Mouse (Mus musculus) kidney, adult 18-20 months (tissue): Measurements from ENCODE around the gene Gm15013.
A peak's percentile ranks its signal among the peaks of the same experiment; 100 is the strongest.
"Not testable (repeated sequence)": the region's sequence is repeated elsewhere in the genome, so short reads cannot be mapped to it uniquely, and the experiment has no call there.

Experiments
- DNase-seq: peaks from one replicate; pipeline ENCODE4 v3.0.0; 2021

Gene Gm15013

GRCm38 (mm10) chrX:139714381-139714780 is at the start of gene Gm15013:
Gene Gm15013, minus strand, starts transcription at chrX:139714481.
- no peak for DNase-seq

DNA sequence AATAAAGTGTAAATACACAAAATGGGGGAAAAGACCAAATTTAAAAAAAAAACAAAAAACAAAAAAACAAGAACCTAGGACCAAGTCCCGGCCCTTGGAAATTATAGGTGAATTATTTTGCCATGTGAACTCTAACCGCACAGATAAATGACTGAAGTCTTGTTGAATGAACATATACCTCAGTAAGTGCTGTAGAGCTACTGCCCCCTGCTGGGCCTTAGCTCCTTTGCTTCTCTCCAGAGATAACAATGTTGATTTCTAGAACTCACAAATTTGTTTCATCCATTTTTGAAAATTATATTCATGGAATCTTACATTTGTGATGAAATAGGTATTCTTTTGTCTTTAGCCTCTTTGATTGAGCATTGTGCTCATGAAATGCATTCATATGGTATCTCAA is 48.3 kb upstream of the Gm15013 start:
- peak; percentile 36 for DNase-seq

GRCm38 (mm10) chrX:139758634-139759033 is 44.4 kb upstream of the Gm15013 start:
- DNase-seq: not testable (repeated sequence)

GRCm38 (mm10) chrX:139751855-139752254 is 37.6 kb upstream of the Gm15013 start:
- peak; percentile 43 for DNase-seq

DNA sequence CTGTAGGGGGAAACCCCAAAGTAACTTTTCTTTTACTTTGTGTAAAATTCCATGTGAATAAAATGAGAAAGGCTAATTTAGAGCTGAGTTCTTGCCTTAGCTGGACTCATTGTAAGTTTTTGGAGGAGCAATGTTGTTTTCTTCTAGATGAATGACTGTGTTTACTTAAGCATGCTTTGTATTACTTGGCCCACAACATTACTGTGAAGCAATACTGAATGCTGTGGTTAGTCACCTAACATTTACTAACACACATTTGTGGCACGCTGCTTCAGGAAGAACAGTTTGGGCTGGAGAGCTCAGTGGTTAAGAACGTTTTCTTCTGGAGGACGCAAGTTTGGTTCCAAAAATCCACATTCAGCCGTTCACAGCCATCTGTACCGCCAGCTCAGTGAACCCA is 22.8 kb upstream of the Gm15013 start:
- no peak for DNase-seq

DNA sequence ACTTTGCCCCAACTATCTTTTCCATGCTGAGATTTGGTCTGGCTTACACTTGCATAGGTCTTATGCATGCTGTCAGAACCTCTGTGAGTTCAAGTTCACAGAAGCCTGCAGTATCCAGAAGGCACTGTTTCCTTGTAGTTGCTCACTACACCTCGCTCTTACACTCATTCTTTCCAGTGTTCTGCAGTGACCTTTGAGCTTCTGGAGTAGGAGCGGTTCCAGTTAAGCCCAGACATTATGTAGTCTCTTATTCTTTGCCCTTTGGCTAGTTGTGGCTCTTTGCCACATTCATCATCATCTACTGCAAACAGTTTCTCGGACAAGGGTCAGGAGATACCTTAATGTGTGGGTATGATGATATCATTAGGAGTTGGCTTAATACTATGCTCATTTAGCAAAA is 16.3 kb upstream of the Gm15013 start:
- peak; percentile 3 for DNase-seq

DNA sequence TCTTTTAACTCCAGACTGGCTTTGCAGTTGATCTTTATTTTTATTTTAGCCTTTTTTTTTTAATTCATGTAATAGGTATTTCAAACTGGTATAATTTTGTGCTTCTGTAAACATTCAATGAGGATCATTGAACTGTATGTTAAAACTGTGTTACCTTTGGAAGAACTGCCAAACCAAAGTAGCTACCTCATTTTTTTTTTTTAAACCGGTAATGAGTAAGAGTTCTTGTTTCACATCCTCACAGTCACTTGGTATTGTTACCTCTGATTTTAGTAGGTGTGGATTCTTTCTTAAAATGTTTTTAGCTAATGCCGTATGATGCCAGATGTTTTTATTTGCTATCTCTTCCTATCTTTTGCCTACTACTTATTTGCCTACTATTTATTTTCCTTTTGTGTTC is 8.1 kb upstream of the Gm15013 start:
- DNase-seq: no peak

- peak; percentile 81 for DNase-seq
Observed at GRCm38 (mm10) chrX:139684775-139685695, 29.2 kb downstream of the Gm15013 start, which contains the start of gene Tbc1d8b. Gene Tbc1d8b, plus strand, starts transcription at chrX:139684996.

DNA sequence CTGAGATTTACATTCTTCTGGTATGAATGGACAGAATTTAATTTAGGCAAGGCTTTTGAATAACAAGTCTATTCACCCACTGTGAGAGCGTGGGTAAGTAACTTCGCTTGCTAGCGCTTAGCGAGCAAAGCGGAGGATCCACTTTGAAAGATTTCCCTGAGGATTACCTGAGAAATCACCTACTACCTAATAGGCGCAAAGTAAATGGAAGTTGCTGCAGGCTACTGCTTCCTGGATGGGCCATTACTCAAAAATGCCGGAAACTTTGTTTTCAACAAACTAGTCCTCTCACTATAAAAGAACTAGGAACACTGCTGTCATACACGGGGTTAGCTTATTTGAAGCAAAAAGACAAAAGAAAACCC is 29.9 kb downstream of the Gm15013 start:
- no peak for DNase-seq

DNA sequence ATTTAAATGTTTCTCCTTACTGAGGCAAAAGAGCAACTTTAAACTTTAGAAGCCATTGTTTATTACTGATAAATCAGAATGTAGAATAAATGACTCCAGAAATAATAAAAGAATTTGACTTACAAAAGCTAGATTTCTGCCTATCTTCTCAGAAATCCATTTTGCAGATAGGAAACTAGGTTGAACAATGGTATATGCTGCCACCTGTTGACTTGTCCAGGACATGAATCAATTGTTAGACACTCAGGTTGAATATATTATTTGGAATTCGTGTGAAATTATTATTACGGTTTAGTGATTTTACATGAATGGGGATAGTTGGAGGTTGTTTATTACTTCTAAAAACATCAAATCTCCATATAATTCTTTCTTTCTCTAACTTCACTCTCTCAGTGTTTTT is 48.5 kb downstream of the Gm15013 start:
- no peak for DNase-seq
